Mouse (Mus musculus) intestine, embryonic 15.5 days (tissue): ENCODE measurements at regions not wholly inside any gene's neighbourhood (a gene's known extent, or its start where the extent isn't known, plus 50 kb on each side); places are given as distances from the start of the nearest gene placed in this dataset.

ENCODE experiments used
- ATAC-seq: fragments of 200-750 bp; cut with Nextera tagmentation; 2 replicates; pipeline ENCODE4 v1.8.0; 2017; ENCODE audit warnings: moderate TSS enrichment, moderate library complexity
- H3K27ac ChIP-seq: fragments of 300-500 bp; sonication (generic); 2 replicates; pipeline ENCODE4 v1.5.1; 2015; ENCODE audit warnings: mild to moderate bottlenecking, inconsistent platforms
- H3K27me3 ChIP-seq: fragments of 300-500 bp; sonication (generic); replicated peaks from 2 replicates; pipeline ENCODE4 v1.6.1; 2015; ENCODE audit warnings: inconsistent platforms
- H3K36me3 ChIP-seq: fragments of 300-500 bp; sonication (generic); 2 replicates; pipeline ENCODE4 v1.6.1; 2015; ENCODE audit warnings: inconsistent platforms
- H3K4me1 ChIP-seq: fragments of 300-500 bp; sonication (generic); replicated peaks from 2 replicates; pipeline ENCODE4 v1.6.1; 2015; ENCODE audit warnings: inconsistent platforms
- H3K4me2 ChIP-seq: fragments of 300-500 bp; sonication (generic); replicated peaks from 2 replicates; pipeline ENCODE4 v1.6.1; 2015; ENCODE audit warnings: mild to moderate bottlenecking, inconsistent platforms
- H3K4me3 ChIP-seq: fragments of 300-500 bp; sonication (generic); replicated peaks from 2 replicates; pipeline ENCODE4 v1.5.1; 2015; ENCODE audit warnings: inconsistent platforms
- H3K9ac ChIP-seq: fragments of 300-500 bp; sonication (generic); 2 replicates; pipeline ENCODE4 v1.6.1; 2015; ENCODE audit warnings: inconsistent platforms
- H3K9me3 ChIP-seq: fragments of 300-500 bp; sonication (generic); 2 replicates; pipeline ENCODE4 v1.6.1; 2016; ENCODE audit warnings: inconsistent platforms
- WGBS: fragments of 180-500 bp; shearing (Covaris S2); methylation state at CpG from one replicate; pipeline ENCODE4 v1.1.7; 2015; 5-methylcytosine and 5-hydroxymethylcytosine counted together

DNA sequence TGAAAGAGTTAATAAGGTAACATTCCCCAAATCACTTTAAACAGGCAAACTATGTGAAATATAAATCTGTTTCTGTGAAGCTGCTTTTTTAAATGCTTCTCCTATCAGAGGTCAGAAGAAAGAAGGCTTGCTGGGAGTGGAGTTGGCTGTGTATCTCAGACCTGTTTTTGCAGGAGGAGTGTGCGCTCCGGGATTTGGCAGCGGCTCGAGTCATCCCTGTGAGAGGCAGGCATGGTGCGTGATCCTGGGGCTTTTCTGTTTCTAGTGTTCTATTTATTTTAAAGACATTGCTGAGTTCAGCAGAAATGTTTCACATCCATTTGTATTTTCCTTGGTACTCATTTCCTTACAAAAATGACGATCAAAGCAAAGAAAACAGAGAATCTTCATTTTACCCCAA is 91.0 kb upstream of the Gjb6 start:
- Histone ChIP-seq H3K36me3 (no peaks in the 10 kb centered on the region), H3K4me2 (no peak overlapping the region), H3K4me1 (no peaks in the 10 kb centered on the region), H3K9ac (no peak overlapping the region), H3K9me3 (no peaks in the 10 kb centered on the region), H3K4me3 (no peak overlapping the region), H3K27ac (no peak overlapping the region), H3K27me3 (no peaks in the 10 kb centered on the region)
- WGBS: 53% methylated on average over 6 of the region's 6 CpGs
- no peak for ATAC-seq

DNA sequence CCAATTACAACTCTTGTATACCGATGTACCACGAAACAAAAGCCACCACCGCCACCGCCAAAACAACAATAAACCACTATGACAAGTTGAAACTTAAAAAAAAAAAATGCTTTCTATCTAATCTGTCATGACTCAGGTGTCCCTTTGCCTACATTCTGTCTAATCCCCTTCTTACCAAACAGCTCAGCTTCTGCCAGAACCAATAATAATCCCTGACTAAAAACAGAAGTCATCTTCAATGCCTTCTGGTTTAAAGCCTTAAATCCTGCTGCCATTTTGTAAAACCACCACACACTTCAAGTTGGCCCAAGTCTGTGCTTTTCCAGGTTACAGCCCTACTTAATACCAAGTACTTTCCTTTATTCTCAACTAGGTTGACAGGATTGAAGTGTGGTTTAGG is 86.9 kb upstream of the Gjb6 start:
- H3K4me1 ChIP-seq: no peaks in the 10 kb centered on the region
- H3K27ac ChIP-seq: no peak overlapping the region
- no peaks in the 10 kb centered on the region for H3K27me3 ChIP-seq
- H3K4me3 ChIP-seq: no peak overlapping the region
- no peak overlapping the region for H3K4me2 ChIP-seq
- 94% methylated on average over 4 of the region's 4 CpGs for WGBS
- no peak for ATAC-seq
- H3K9ac ChIP-seq: no peak overlapping the region
- H3K36me3 ChIP-seq: no peaks in the 10 kb centered on the region
- no peaks in the 10 kb centered on the region for H3K9me3 ChIP-seq

DNA sequence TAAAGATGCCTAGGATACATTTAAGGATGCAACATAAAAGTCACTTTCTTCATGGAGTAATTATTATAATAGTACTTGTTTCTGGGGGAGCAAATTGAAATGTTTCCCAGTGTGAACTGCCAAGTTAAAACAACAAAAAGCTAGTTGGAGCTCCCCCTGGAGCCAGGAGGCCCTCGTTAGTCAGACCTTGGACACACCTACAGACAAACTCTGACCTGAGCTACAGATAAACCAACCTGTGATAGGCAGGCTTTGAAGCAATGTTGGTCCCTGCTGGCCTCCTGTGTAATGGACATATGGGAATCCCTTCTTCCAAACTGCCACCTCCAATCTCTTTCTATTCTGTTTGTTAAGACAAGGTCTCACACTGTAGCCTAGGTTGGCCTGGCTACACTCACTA is 86.2 kb upstream of the Gjb6 start:
- H3K4me3 ChIP-seq: no peak overlapping the region
- H3K36me3 ChIP-seq: no peaks in the 10 kb centered on the region
- H3K4me1 ChIP-seq: no peaks in the 10 kb centered on the region
- H3K27me3 ChIP-seq: no peaks in the 10 kb centered on the region
- 46% methylated on average over 1 of the region's 1 CpGs for WGBS
- H3K4me2 ChIP-seq: no peak overlapping the region
- H3K9me3 ChIP-seq: no peaks in the 10 kb centered on the region
- H3K27ac ChIP-seq: no peak overlapping the region
- ATAC-seq: peak; percentile 71
- no peak overlapping the region for H3K9ac ChIP-seq

DNA sequence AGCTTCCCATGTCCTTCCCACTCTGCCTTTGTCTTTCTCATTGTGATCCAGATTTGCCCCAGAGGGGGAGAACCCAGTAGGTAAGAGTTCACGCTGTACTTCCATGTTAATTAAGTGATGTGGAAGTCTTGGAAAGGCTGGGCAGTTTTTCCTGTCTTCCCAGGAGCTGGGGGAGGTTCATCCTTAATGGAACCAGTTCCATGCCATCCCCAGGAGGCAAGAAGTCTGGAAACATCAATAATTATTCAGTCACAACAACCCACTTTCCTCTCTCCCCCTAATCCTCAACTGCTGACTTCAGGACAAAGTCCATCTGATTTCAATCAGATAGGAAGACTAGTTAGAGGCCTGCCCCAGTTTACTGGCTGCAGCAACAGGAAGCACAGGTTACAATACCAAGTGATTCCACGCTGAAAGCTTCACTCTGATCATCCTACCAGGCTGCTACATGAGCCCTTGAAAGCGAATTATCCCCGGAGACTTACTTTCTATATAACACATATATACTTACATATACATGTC is 85.7 kb upstream of the Gjb6 start:
- WGBS: 63% methylated on average over 4 of the region's 4 CpGs
- no peak overlapping the region for H3K9ac ChIP-seq
- H3K36me3 ChIP-seq: no peaks in the 10 kb centered on the region
- H3K4me2 ChIP-seq: no peak overlapping the region
- H3K4me3 ChIP-seq: no peak overlapping the region
- H3K4me1 ChIP-seq: no peaks in the 10 kb centered on the region
- peak; percentile 78 for ATAC-seq
- no peaks in the 10 kb centered on the region for H3K9me3 ChIP-seq
- H3K27ac ChIP-seq: no peak overlapping the region
- no peaks in the 10 kb centered on the region for H3K27me3 ChIP-seq

DNA sequence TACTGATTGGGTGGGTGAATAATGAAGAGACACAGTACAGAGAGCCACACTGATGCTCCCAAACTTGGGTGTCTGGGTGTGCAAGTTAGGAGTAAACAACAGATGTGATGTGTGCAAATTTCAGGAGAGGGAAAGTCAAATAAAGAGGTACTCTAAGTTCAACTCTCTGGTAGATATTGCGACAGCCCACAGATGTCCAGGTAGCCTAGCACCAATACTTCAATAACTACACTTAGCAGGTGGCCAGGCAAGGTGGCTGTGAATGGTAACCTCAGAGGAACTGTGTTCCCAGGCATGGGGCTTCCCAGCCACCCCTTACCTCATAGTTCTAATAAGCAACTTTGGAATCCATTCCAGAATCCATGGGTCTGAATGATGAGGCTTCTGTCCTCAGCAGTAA is 54.4 kb upstream of the Gjb6 start:
- H3K4me3 ChIP-seq: no peak overlapping the region
- H3K9ac ChIP-seq: no peak overlapping the region
- 86% methylated on average over 1 of the region's 1 CpGs for WGBS
- H3K27me3 ChIP-seq: no peaks in the 10 kb centered on the region
- no peak for ATAC-seq
- H3K27ac ChIP-seq: no peak overlapping the region
- no peaks in the 10 kb centered on the region for H3K36me3 ChIP-seq
- H3K4me1 ChIP-seq: no peaks in the 10 kb centered on the region
- no peak overlapping the region for H3K4me2 ChIP-seq
- H3K9me3 ChIP-seq: no peaks in the 10 kb centered on the region
